Mouse (Mus musculus) myocyte (in vitro differentiated cells): ENCODE data around the gene Smap1. TPM values are rescaled to one million over a fixed set of nuclear protein-coding genes. Genes with fewer than 3 reads are reported as not detected.

Experiments used
- H3K27me3 ChIP-seq: one replicate; pipeline ENCODE4 v1.6.1; 2011; ENCODE audit not compliant: control insufficient read depth, insufficient read depth, insufficient read length
- H3K36me3 ChIP-seq: one replicate; pipeline ENCODE4 v1.6.1; 2011; ENCODE audit not compliant: control insufficient read depth, insufficient read depth
- H3K4me2 ChIP-seq: one replicate; pipeline ENCODE4 v1.6.1; 2011; ENCODE audit warnings: low read depth, control low read depth
- H3K4me3 ChIP-seq: one replicate; pipeline ENCODE4 v1.5.1; 2011; ENCODE audit warnings: mild to moderate bottlenecking, control low read depth, moderate library complexity
- H3K79me2 ChIP-seq: one replicate; pipeline ENCODE4 v1.6.1; 2011; ENCODE audit not compliant: control insufficient read depth, insufficient read depth
- H3ac ChIP-seq: one replicate; pipeline ENCODE4 v1.6.1; 2011; ENCODE audit not compliant: control insufficient read depth, insufficient read length
- CEBPB ChIP-seq: IDR thresholded peaks from 2 replicates; pipeline ENCODE4 v1.6.1; 2011; ENCODE audit warnings: mild to moderate bottlenecking, moderate library complexity; ENCODE audit not compliant: poor library complexity, insufficient read depth, severe bottlenecking
- E2F4 ChIP-seq: IDR thresholded peaks from one replicate; pipeline ENCODE4 v1.6.1; 2011; ENCODE audit warnings: mild to moderate bottlenecking, control low read depth, moderate library complexity; ENCODE audit not compliant: insufficient read depth
- MAX ChIP-seq: IDR thresholded peaks from one replicate; pipeline ENCODE4 v1.6.1; 2011; ENCODE audit warnings: low read depth, mild to moderate bottlenecking, control low read depth
- MYOD1 ChIP-seq, 3 experiments: IDR thresholded peaks; one replicate each; pipeline ENCODE4 v1.6.1; 2011; ENCODE audit warnings: control low read depth in 2 of 3, low read depth in 2 of 3, mild to moderate bottlenecking in 2 of 3, moderate library complexity in 1 of 3; ENCODE audit not compliant: insufficient read length in 2 of 3, control insufficient read depth in 1 of 3
- MYOG ChIP-seq, 3 experiments: IDR thresholded peaks; one replicate each; pipeline ENCODE4 v1.6.1; 2011; ENCODE audit warnings: control low read depth in 2 of 3, low read depth in 2 of 3, mild to moderate bottlenecking in 2 of 3; ENCODE audit not compliant: insufficient read length in 2 of 3, control insufficient read depth in 1 of 3, insufficient read depth in 1 of 3
- POLR2A ChIP-seq: IDR thresholded peaks from one replicate; pipeline ENCODE4 v1.6.1; 2011; ENCODE audit warnings: low read depth, mild to moderate bottlenecking, control low read depth, moderate library complexity; ENCODE audit not compliant: insufficient read length
- POLR2AphosphoS2 ChIP-seq: IDR thresholded peaks from one replicate; pipeline ENCODE4 v1.6.1; 2011; ENCODE audit warnings: low read depth, control low read depth; ENCODE audit not compliant: insufficient read length
- REST ChIP-seq: IDR thresholded peaks from one replicate; pipeline ENCODE4 v1.6.1; 2011; ENCODE audit warnings: mild to moderate bottlenecking, control low read depth, moderate library complexity; ENCODE audit not compliant: insufficient read depth, insufficient read length
- SRF ChIP-seq: IDR thresholded peaks from one replicate; pipeline ENCODE4 v1.6.1; 2011; ENCODE audit warnings: low read depth; ENCODE audit not compliant: control insufficient read depth, insufficient read length
- TCF12 ChIP-seq: IDR thresholded peaks from one replicate; pipeline ENCODE4 v1.6.1; 2011; ENCODE audit warnings: mild to moderate bottlenecking, control low read depth; ENCODE audit not compliant: poor library complexity, insufficient read depth, severe bottlenecking
- TCF3 ChIP-seq: IDR thresholded peaks from one replicate; pipeline ENCODE4 v1.6.1; 2011; ENCODE audit warnings: low read depth, control low read depth; ENCODE audit not compliant: insufficient read length
- USF1 ChIP-seq: IDR thresholded peaks from one replicate; pipeline ENCODE4 v1.6.1; 2011; ENCODE audit warnings: low read depth, mild to moderate bottlenecking, control low read depth, moderate library complexity
- polyA plus RNA-seq: library from polyadenylated mRNA; unstranded; fragments of >200 nt; fragmentation: generic; extraction: Trizol; gene quantifications from one replicate; pipeline ENCODE4 v1.2.1, GENCODE M21; 2012; ENCODE audit warnings: missing spikeins

Gene Smap1
- polyA plus RNA-seq, 1 experiment: 29.2 TPM

DNA sequence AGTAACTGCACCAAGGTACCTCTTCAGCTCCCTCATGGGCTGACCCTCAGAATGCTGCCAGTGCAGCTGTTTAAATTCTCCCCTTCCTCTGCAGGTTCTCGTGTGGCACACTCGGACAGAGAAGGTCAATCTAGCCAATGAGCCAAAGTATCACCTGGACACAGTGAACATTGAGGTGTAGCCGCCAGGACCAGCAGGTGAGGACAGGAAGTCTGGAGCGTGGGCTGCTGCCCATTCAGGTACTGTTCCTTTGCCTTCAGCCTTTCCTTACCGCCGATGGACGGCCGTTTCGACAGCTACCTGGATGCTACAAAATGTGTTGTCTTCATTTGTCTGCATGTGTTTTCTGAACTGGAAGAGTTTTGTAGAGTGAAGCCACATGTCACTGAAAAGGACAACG lies 77.1 kb downstream of the Smap1 start:
- no peak for TF ChIP-seq MYOD1 (IDR thresholded peaks at IDR 0.05; ENCODE audit: control insufficient read depth in 1 of 3, insufficient read length in 2 of 3, low read depth in 2 of 3)
- TF ChIP-seq REST: no peak
- no peak for TF ChIP-seq E2F4
- Histone ChIP-seq H3K27me3 (no peaks in the 10 kb centered on the region), H3K79me2 (no peaks in the 10 kb centered on the region), H3K4me2 (no peak overlapping the region), H3ac (no peak overlapping the region), H3K4me3 (no peak overlapping the region), H3K36me3 (peaks cover 19% of the 10 kb centered on the region)

DNA sequence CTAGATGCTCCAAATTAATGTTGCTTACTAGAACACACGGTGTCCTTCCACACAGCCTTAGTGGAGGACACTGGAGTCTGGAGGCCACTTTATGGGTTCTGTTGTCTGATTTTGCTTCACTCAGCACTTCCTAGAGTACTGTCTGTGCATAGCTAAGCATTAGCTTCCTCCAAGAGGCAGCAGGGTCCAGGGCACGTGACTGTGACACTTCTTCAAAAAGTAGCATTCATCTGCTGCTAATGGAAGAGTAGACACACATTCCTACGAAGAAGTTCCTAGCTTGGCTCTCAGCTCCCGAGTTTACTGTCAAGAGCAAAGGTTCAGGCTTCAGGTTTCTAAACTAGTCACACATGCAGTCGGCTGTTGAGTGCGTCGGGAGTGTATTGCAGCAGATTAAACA lies 78.3 kb downstream of the Smap1 start:
- Histone ChIP-seq H3K79me2 (no peaks in the 10 kb centered on the region), H3K27me3 (no peaks in the 10 kb centered on the region), H3K36me3 (peaks cover 19% of the 10 kb centered on the region), H3ac (no peak overlapping the region), H3K4me2 (no peak overlapping the region), H3K4me3 (no peak overlapping the region)
- TF ChIP-seq CEBPB (no peak), MAX (no peak), REST (no peak), SRF (no peak), POLR2AphosphoS2 (no peak), USF1 (no peak), TCF3 (no peak), MYOD1 (IDR thresholded peaks at IDR 0.05; ENCODE audit: control insufficient read depth in 1 of 3, insufficient read length in 2 of 3, low read depth in 2 of 3) (no peak), E2F4 (no peak), TCF12 (no peak)

DNA sequence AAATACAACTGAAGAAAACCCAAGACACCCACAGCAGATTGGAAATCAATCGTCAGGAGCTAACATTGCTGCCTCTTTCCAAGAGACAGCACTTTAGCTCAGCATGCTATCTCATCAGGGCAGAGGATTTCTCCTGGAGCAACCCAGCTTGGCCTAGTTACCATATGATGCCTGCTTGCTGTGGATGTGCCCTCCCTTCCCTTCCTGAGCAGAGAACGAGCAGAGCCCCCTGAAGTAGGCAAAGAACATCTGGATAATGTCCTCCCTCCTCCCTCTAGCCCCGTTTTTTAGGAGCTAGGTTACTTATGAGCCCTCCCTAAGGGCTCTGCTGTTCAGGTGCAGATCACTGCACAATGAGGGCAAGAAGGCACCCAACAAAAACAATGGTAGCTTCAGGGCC lies 79.5 kb downstream of the Smap1 start:
- Histone ChIP-seq H3K36me3 (peaks cover 14% of the 10 kb centered on the region), H3K79me2 (no peaks in the 10 kb centered on the region), H3K27me3 (no peaks in the 10 kb centered on the region)

DNA sequence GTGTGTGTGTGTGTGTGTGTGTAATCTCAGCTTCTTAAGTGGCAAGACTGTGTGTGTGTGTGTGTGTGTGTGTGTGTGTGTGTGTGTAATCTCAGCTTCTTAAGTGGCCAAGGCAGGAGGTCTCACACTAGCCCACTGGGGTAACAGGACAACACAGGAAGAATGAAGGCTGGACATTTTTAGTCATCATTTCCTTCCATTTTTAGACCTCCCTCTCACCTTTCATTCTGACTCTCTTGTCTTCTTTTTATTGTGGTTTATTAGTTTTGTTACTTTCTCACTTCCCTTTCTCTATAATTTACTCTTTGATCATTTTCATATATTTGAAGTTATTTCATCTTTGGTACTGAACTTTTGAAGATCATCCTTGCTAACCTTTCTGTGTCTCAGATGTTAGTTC lies 81.2 kb downstream of the Smap1 start:
- Histone ChIP-seq H3K4me3 (no peak overlapping the region), H3K36me3 (peaks cover 8% of the 10 kb centered on the region)

More for the DNA sequence above, 79.5 kb downstream of the Smap1 start:
- Histone ChIP-seq H3ac (no peak overlapping the region), H3K4me3 (no peak overlapping the region), H3K4me2 (no peak overlapping the region)
- no peak for TF ChIP-seq E2F4
- no peak for TF ChIP-seq USF1
- no peak for TF ChIP-seq TCF3
- TF ChIP-seq SRF: no peak
- no peak for TF ChIP-seq MYOD1 (IDR thresholded peaks at IDR 0.05; ENCODE audit: control insufficient read depth in 1 of 3, insufficient read length in 2 of 3, low read depth in 2 of 3)
- TF ChIP-seq CEBPB: no peak
- TF ChIP-seq TCF12: no peak
- no peak for TF ChIP-seq MYOG (IDR thresholded peaks at IDR 0.05; ENCODE audit: control insufficient read depth in 1 of 3, insufficient read depth in 1 of 3, insufficient read length in 2 of 3, low read depth in 2 of 3)
- TF ChIP-seq MAX: no peak
- TF ChIP-seq POLR2AphosphoS2: no peak
- no peak for TF ChIP-seq POLR2A
- no peak for TF ChIP-seq REST

DNA sequence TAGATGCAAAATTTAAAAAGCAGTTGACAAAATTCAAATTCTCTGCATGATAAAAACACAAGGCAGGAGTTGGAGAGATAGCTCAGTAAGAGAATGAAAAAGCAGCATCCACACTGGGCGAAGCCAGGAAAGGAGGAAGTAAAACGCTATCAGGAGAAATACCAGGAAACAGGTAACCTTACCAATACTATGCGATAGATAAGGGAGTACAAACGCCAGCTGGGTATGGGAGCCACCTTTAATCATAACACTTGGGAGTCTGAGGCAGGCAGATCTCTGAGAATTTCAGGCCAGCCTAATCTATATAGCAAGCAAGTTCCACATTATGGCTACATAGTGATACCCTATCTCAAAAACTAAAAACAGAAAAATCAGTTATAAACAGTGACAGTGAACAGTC lies 85.5 kb downstream of the Smap1 start:
- TF ChIP-seq E2F4 (no peak), POLR2A (no peak), CEBPB (no peak), SRF (no peak), USF1 (no peak), MYOD1 (IDR thresholded peaks at IDR 0.05; ENCODE audit: control insufficient read depth in 1 of 3, insufficient read length in 2 of 3, low read depth in 2 of 3) (no peak), POLR2AphosphoS2 (no peak)
- H3K27me3 ChIP-seq: no peaks in the 10 kb centered on the region
- H3K4me3 ChIP-seq: no peak overlapping the region
- H3K4me2 ChIP-seq: no peak overlapping the region
- H3K36me3 ChIP-seq: no peaks in the 10 kb centered on the region
- no peaks in the 10 kb centered on the region for H3K79me2 ChIP-seq
- H3ac ChIP-seq: no peak overlapping the region

More for the DNA sequence above, 81.2 kb downstream of the Smap1 start:
- Histone ChIP-seq H3K27me3 (no peaks in the 10 kb centered on the region), H3ac (no peak overlapping the region), H3K4me2 (no peak overlapping the region), H3K79me2 (no peaks in the 10 kb centered on the region)
- TF ChIP-seq TCF3 (no peak), POLR2A (no peak), POLR2AphosphoS2 (no peak), CEBPB (no peak), E2F4 (no peak), TCF12 (no peak)

DNA sequence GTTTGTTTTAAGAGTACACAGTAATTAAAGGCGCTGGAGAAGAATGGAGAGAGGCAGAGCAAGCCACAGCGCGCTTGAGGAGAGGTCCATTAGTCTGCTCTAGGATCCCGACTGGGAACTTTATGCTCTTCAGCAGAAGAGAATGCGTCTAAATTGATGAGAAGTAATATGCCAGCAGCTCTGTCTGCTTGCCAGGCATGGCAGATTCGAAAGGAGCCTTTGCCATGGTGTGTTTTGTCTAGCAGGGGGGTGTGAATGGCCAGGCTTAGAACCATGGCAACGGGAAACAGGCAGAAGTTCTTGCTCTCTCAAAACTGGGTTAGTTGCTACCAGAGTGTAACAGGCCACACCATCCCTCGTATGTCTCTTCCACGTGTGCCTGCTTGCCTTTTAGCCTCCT lies 87.3 kb downstream of the Smap1 start:
- no peak for TF ChIP-seq TCF3
- no peak for TF ChIP-seq REST
- no peak for TF ChIP-seq USF1
- TF ChIP-seq MYOD1 (IDR thresholded peaks at IDR 0.05; ENCODE audit: control insufficient read depth in 1 of 3, insufficient read length in 2 of 3, low read depth in 2 of 3): no peak
- TF ChIP-seq MYOG (IDR thresholded peaks at IDR 0.05; ENCODE audit: control insufficient read depth in 1 of 3, insufficient read depth in 1 of 3, insufficient read length in 2 of 3, low read depth in 2 of 3): no peak
- TF ChIP-seq E2F4: no peak
- no peak for TF ChIP-seq POLR2AphosphoS2
- no peak for TF ChIP-seq SRF
- no peak for TF ChIP-seq TCF12
- no peaks in the 10 kb centered on the region for H3K36me3 ChIP-seq
- H3K4me2 ChIP-seq: no peak overlapping the region
- H3K27me3 ChIP-seq: no peaks in the 10 kb centered on the region
- H3K4me3 ChIP-seq: no peak overlapping the region
- no peaks in the 10 kb centered on the region for H3K79me2 ChIP-seq
- no peak overlapping the region for H3ac ChIP-seq
